Mouse (Mus musculus) heart, postnatal 14 days (tissue): Measurements from ENCODE around the gene Dda1. TPM values are rescaled to one million over a fixed set of nuclear protein-coding genes. Genes with fewer than 3 reads are reported as not detected.
"Not testable (repeated sequence)": the region's sequence is repeated elsewhere in the genome, so short reads cannot be mapped to it uniquely, and the experiment has no call there.

Source experiments
- DNase-seq, 2 experiments: peaks; one replicate each; pipeline ENCODE4 v3.0.0; 2021 to 2022
- intact Hi-C: fragments of 180-260 bp; cut with DNase I; formaldehyde crosslinking; loops from one replicate; pipeline ENCODE4 v1.15.1; 2025
- long read RNA-seq, 2 experiments: library from polyadenylated mRNA; stranded (forward); transcript quantifications; one replicate each; pipeline ENCODE4 v2.0.0; 2021
- total RNA-seq, 2 experiments: library from RNA; stranded (reverse); gene quantifications; 2 replicates each; pipeline ENCODE4 v1.2.3; 2021

Gene Dda1
- 10 to 100 TPM; 33.5 to 36.4 TPM for total RNA-seq
- long read RNA-seq, experiment 1, transcript Dda1-205 (5 exons, 1,929 nt), result minor isoform, 7 of 111 reads
- long read RNA-seq, experiment 1, transcript Dda1-202 (5 exons, 1,933 nt), result major isoform, 79 of 111 reads
- long read RNA-seq, experiment 1, transcript Dda1-204 (4 exons, 1,881 nt), result minor isoform, 11 of 111 reads
- long read RNA-seq, experiment 1, partial matches to known transcripts, result 3 of 111 reads
- long read RNA-seq, experiment 1, other reads (novel, unspliced or antisense), result 8 of 111 reads
- long read RNA-seq, experiment 2, transcript Dda1-205 (5 exons, 1,929 nt), result minor isoform, 6 of 94 reads
- long read RNA-seq, experiment 2, transcript Dda1-204 (4 exons, 1,881 nt), result minor isoform, 8 of 94 reads
- long read RNA-seq, experiment 2, transcript Dda1-202 (5 exons, 1,933 nt), result major isoform, 67 of 94 reads
- long read RNA-seq, experiment 2, partial matches to known transcripts, result 4 of 94 reads
- long read RNA-seq, experiment 2, other reads (novel, unspliced or antisense), result 5 of 94 reads

DNA sequence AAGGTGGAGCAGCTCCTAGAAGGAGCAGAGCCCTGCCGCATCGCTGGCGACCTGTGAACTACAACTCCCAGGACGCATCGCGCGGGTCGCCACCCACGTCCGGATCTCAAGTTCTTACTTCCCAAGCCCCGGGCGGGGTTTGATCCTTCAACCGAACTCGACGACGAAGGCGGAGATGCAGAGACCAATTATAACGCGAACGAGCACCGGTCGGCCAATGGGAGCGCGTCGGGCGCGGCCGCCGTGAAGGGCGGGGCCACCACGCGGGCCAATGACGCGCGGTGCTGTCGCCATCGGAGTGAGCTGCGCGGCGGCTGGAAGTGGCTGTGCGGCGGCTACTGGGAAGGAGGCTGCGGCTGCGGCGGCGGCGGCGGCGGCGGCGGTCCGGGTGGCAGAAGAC is at the start of gene Dda1:
TSS of gene Dda1 (plus strand) at position 284 of the 400 bp plus-strand sequence.
- intact Hi-C loops, result no loop called here
- DNase-seq, result peak; percentile 96

DNA sequence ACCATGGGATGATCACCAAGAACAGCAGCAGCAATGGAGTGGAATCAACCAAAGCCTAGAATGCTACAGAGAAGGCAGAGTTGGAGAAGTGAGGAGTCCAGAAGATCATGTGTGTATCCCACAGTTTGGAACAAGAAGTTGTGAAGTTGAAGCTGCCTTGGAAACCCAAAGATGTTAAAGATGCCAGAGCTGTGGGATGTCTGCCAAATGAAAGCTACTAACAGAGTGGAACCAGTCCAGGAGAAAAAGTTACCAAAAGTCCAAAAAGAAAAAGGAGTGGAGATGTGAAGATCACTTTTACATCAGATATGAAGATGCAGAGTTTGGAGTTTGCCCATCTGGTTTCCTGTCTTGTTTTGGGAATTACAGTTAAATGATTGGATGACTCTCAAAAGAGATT is 46.9 kb upstream of the Dda1 start:
- DNase-seq, result no peak
- intact Hi-C loops, result no loop called here

DNA sequence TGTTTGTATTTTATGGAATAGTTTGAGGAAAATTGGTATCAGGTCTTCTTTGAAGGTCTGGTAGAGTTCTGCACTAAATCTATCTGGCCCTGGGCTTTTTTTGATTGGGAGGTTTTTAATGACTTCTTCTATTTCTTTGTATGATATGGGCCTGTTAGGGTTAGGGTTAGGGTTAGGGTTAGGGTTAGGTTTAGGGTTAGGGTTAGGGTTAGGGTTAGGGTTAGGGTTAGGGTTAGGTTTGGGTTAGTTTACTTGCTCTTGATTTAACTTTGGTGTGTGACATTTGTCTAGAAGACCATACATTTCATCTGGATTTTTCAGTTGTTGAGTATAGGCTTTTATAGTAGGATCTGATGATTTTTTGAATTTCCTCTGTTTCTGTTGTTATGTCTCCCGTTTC is 36.1 kb upstream of the Dda1 start:
- DNase-seq, result not testable (repeated sequence)

GRCm38 (mm10) chr8:71437041-71437440 is 32.0 kb upstream of the Dda1 start:
- no peak for DNase-seq
- intact Hi-C loops, result no loop called here

More for the DNA sequence above, 36.1 kb upstream of the Dda1 start:
- intact Hi-C loops, result not testable (repeated sequence)

GRCm38 (mm10) chr8:71441404-71441803 is 27.6 kb upstream of the Dda1 start:
- intact Hi-C loops, result loop anchor here (1.0 to 5.0 kb wide), 3 partner anchors 80 to 221 kb away; partner anchors contain the start of gene Fam129c
- DNase-seq, result peak; percentile 62 to 73

DNA sequence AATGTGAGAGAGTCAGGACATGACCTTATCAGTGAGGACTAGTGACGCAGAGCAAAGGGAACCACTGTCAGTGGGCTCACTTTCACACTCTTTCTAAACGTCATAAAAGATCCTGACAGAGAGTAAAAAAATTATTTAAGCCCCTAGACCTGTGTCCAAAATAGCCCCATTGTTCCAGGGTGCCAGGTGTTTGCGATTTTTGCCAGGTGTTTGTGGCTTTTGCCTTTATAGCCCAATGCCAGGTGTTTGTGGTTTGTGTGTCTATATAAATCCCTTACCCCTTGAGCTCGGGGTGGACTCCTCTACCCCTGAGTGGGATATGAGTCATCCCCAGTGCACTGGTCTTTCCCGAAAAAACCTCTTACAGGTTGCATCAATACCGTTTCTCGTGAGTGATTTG is 23.9 kb upstream of the Dda1 start:
- no peak for DNase-seq

DNA sequence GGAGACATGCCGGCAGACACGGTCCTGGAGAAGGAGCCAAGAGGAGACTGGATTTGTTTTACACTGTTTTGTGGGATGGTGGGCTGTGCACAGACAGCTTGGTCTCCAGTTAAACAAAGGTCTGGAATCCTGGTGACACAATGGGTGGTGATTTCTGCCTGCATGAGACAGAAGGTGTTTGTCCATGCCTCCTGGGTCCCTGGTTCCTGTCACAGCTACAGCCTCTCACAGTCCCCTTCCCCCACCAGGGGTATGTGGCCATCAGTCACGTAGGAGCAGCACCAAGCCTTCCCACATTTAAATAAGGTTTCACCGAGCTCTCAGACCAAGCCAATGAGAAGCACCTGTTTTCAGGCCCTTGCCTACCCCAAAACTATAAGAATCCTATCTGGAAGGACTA is 17.7 kb upstream of the Dda1 start:
- intact Hi-C loops, result no loop called here
- no peak for DNase-seq

More for the DNA sequence above, 23.9 kb upstream of the Dda1 start:
- intact Hi-C loops, result no loop called here

DNA sequence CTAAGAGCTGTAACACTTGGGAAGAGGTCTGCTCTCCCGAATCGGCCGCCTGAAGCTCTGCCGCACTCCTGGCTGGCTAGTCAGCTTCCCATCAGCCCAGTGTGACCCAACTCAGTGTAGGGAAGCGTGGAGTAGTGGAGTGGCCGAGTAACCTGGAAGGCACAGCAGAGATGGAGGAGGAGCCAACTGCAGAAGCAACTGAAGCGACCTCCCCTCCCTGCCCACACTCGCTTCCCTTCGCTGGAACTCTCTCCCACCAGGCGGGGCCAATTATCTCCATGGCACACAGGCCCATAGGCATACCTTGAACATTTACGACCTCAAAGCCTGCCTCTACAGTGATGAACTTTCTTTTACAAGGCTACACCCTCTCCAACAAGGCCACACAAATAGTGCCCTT is 17.2 kb upstream of the Dda1 start:
- intact Hi-C loops, result no loop called here
- DNase-seq, result no peak

DNA sequence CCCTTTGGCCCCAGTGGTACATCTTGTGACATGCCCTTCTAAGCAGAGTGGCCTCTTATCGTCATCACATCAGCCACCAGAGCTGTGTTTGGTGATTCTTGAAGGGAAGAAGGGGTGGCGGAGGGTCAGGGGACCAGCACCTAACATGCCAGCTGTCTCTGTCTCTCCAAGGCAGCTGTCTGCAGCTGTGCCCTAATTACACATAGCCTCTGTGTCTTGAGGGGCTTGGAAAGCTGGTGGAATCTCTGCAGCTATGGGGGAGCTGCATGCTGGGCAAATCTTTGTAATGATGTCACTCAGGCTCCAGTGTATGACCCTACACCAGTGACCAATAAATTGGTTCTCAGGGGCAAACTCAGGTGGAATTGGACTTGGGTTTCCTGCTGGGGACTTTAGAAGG is 16.3 kb upstream of the Dda1 start:
- DNase-seq, result no peak
- intact Hi-C loops, result no loop called here

GRCm38 (mm10) chr8:71454668-71455067 is 14.3 kb upstream of the Dda1 start:
- DNase-seq, result no peak
- intact Hi-C loops, result no loop called here

DNA sequence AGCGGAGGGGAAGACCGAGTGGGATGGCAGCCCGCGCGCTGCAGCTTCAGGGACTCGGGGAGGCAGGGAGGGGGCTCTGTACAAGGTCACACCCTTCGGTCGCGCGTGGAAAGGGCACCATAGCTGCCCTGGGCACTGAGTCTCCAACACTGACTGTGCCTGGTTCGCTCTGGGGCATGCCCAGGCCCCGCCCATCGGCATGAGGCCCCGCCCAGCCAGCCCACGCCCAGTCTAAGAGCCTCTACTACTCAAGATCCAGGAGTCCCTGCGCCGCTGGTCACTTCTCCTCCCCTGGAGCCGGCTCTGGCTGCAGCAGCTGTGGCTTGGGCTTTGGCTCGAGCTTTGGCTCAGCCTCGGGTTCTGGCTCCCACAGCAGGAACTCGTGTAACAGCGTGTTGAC is 12.1 kb upstream of the Dda1 start:
- intact Hi-C loops, result no loop called here
- DNase-seq, result no peak

- intact Hi-C loops, result no loop called here
- DNase-seq, result no peak
Observed at GRCm38 (mm10) chr8:71457659-71458270, 11.2 kb upstream of the Dda1 start.

- no peak for DNase-seq
- intact Hi-C loops, result loop anchor here (5.0 kb wide), 3 partner anchors 78 to 188 kb away; partner anchors contain the start of genes Haus8, Myo9b, Nr2f6 and Use1
Observed at GRCm38 (mm10) chr8:71460716-71461115, 8.3 kb upstream of the Dda1 start.

DNA sequence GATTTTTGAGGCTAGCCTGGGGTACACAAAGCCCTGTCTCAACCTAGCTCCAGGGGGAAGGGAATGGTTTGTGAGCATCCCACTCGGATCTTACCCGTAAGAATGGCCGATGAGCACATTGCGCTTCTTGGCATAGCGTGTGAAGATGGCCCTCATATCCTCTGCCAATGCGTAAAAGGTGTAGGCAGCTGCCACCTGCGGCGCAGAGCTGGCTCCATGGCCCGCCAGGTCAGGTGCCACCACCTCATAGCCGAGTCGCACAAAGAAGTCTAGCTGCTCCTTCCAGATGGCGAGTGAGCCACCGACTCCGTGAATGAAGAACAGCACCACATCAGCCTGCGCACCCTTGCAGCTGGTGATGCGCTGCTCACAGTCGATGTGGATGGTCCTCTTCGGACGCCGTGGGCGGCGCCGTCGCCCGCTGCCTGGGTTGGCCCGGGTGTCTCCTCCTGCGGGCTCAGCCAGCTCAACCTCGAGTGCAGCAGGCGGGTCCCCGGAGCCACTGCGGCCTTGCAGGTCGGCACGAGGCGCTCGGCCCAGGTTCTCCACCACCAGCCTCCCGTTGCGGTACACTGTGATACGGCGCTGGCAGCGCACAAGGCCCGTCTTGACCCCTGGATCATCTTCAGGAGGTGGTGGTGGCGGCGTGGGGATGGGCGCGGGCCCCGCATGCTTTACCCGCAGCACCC is 7.7 kb upstream of the Dda1 start:
- DNase-seq, result no peak
- intact Hi-C loops, result loop anchor here (5.0 kb wide), 3 partner anchors 79 to 189 kb away; partner anchors contain the start of genes Haus8, Myo9b, Nr2f6 and Use1

- no peak for DNase-seq
- intact Hi-C loops, result loop anchor here (2.0 to 5.0 kb wide), 4 partner anchors 19 to 190 kb away; partner anchors contain the start of genes Haus8, Myo9b, Nr2f6 and Use1
Observed at GRCm38 (mm10) chr8:71462191-71462590, 6.8 kb upstream of the Dda1 start.

DNA sequence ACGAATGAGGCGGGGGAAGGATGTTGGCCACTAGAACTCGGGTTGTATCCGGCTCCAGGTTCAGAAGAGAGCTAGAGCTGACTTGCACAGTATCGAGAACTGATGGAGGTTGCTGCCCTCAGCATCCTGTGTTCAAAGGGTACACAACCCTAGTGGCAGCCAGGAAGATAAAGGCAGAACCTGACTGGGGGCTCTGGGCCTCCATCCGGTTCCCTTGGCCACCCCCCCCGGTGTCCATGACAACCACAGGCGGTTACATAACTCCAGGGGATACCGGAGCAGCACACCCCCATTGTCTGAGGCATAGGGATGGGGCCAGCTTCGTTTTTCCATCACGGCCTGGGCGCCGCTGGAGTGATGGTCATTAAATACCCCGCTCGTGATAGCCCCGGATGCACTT is 6.2 kb upstream of the Dda1 start:
- intact Hi-C loops, result loop anchor here (2.0 to 5.0 kb wide), 4 partner anchors 20 to 190 kb away; partner anchors contain the start of genes Haus8, Myo9b, Nr2f6 and Use1
- DNase-seq, result peak; percentile 45 to 54

GRCm38 (mm10) chr8:71463188-71464033 is 5.6 kb upstream of the Dda1 start, which contains the start of gene Abhd8:
Gene Abhd8, minus strand, starts transcription at chr8:71463655.
- peak; percentile 98 to 99 for DNase-seq
- intact Hi-C loops, result loop anchor here (2.0 to 5.0 kb wide), 4 partner anchors 21 to 191 kb away; partner anchors contain the start of genes Haus8, Myo9b, Nr2f6 and Use1

- intact Hi-C loops, result loop anchor here (5.0 kb wide), 3 partner anchors 83 to 193 kb away; partner anchors contain the start of genes Haus8, Myo9b, Nr2f6 and Use1
- DNase-seq, result peak; percentile 97 to 98
Observed at GRCm38 (mm10) chr8:71464513-71465500, 4.2 kb upstream of the Dda1 start, which contains the start of gene Mrpl34. Gene Mrpl34, plus strand, starts transcription at chr8:71464959.
